Mouse (Mus musculus) heart, postnatal 0 days (tissue): ENCODE measurements around the gene Prkar2b. TPM values are rescaled to one million over a fixed set of nuclear protein-coding genes. Genes with fewer than 3 reads are reported as not detected.
A peak's percentile ranks its signal among the peaks of the same experiment; 100 is the strongest.

Source experiments
- ATAC-seq: fragments of 200-750 bp; cut with Nextera tagmentation; 2 replicates; pipeline ENCODE4 v1.8.0; 2017; ENCODE audit warnings: low read depth, moderate number of reproducible peaks, moderate library complexity; ENCODE audit not compliant: insufficient read depth
- DNase-seq: peaks from one replicate; pipeline ENCODE4 v3.0.0-alpha.2; 2016; ENCODE audit warnings: low spot score
- H3K27ac ChIP-seq: fragments of 300-500 bp; sonication (generic); 2 replicates; pipeline ENCODE4 v1.5.1; 2014; ENCODE audit warnings: low read depth, mild to moderate bottlenecking
- H3K27me3 ChIP-seq: fragments of 300-500 bp; sonication (generic); 2 replicates; pipeline ENCODE4 v1.6.1; 2014; ENCODE audit warnings: low read length, mixed read lengths; ENCODE audit not compliant: control insufficient read depth, insufficient read depth
- H3K36me3 ChIP-seq: fragments of 300-500 bp; sonication (generic); replicated peaks from 2 replicates; pipeline ENCODE4 v1.6.1; 2014; ENCODE audit warnings: low read length, mixed read lengths; ENCODE audit not compliant: control insufficient read depth, insufficient read depth
- H3K4me1 ChIP-seq: fragments of 300-500 bp; sonication (generic); 2 replicates; pipeline ENCODE4 v1.6.1; 2014; ENCODE audit warnings: antibody characterized with exemption; ENCODE audit not compliant: control insufficient read depth, insufficient read depth
- H3K4me2 ChIP-seq: fragments of 300-500 bp; sonication (generic); 2 replicates; pipeline ENCODE4 v1.6.1; 2014; ENCODE audit warnings: low read depth, mild to moderate bottlenecking, low read length, moderate library complexity
- H3K4me3 ChIP-seq: fragments of 300-500 bp; sonication (generic); 2 replicates; pipeline ENCODE4 v1.5.1; 2014; ENCODE audit warnings: low read depth, low read length
- H3K9ac ChIP-seq: fragments of 300-500 bp; sonication (generic); replicated peaks from 2 replicates; pipeline ENCODE4 v1.6.1; 2014; ENCODE audit warnings: low read depth, low read length, mixed read lengths
- H3K9me3 ChIP-seq: fragments of 300-500 bp; sonication (generic); replicated peaks from 2 replicates; pipeline ENCODE4 v1.6.1; 2016; ENCODE audit warnings: low read length; ENCODE audit not compliant: control insufficient read depth
- CTCF ChIP-seq: IDR thresholded peaks from 2 replicates; pipeline ENCODE4 v1.5.1; 2016; ENCODE audit warnings: antibody characterized with exemption, control low read depth, low read depth
- EP300 ChIP-seq: IDR thresholded peaks from 2 replicates; pipeline ENCODE4 v1.6.1; 2016; ENCODE audit warnings: antibody characterized with exemption, low read depth
- WGBS: fragments of 180-500 bp; shearing (Covaris S2); extraction: QIAGEN DNeasy Blood & Tissue Kit; methylation state at CpG from one replicate; pipeline ENCODE4 v1.1.7; 2014; 5-methylcytosine and 5-hydroxymethylcytosine counted together
- polyA plus RNA-seq: library from polyadenylated mRNA; unstranded; fragments of >200 nt; fragmentation: Nextera tagmentation; extraction: Ambion mirVana; gene quantifications from 2 replicates; pipeline ENCODE4 v1.2.1, GENCODE M21; 2015
- total RNA-seq: library from RNA; depleted of rRNA; stranded (reverse); fragments of >200 nt; gene quantifications from 2 replicates; pipeline ENCODE4 v1.2.3, GENCODE M21; 2014; ENCODE audit warnings: low replicate concordance; rRNA removed

The Prkar2b gene
- total and polyA plus RNA-seq, 2 experiments from 2014 or later: 2.6 TPM; not detected in 1

- Histone ChIP-seq H3K27me3 (no peaks in the 10 kb centered on the region), H3K4me1 (peaks cover 6% of the 10 kb centered on the region; the same call in 1 of the 2 replicates), H3K4me2 (no peak overlapping the region), H3K27ac (peak overlapping the region; percentile 91), H3K4me3 (no peak overlapping the region), H3K36me3 (no peaks in the 10 kb centered on the region; the same call in 1 of the 2 replicates), H3K9me3 (no peaks in the 10 kb centered on the region), H3K9ac (no peak overlapping the region)
- ATAC-seq (peak; percentile 18; the same call in 1 of the 2 replicates), DNase-seq (no peak)
- WGBS: 80% methylated on average over 5 of the region's 5 CpGs
- no peak for TF ChIP-seq CTCF
- no peak for TF ChIP-seq EP300
These were observed 144.4 kb downstream of the Prkar2b start for GRCm38 (mm10) chr12:31916691-31917090.

DNA sequence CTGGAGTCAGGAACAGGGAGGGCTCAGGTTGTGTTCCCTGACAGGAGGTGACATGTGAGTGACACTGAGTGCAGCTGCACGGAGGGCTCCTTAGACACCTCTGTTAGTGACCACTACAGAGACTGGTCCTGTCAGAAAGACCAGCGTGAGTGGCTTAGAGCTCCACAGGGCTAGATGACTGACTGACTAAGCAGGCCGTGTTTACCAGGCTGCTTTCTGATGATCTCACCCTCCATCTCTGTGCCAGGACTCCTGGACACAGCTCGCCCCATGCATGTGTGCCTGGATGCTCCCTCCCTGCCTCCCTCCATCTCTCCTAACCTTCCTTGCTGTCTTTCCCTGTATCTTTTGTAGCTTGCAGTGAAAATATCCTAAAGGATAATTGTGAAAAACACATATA lies 147.5 kb downstream of the Prkar2b start:
- Histone ChIP-seq H3K36me3 (no peaks in the 10 kb centered on the region), H3K9ac (no peak overlapping the region), H3K4me2 (no peak overlapping the region), H3K27me3 (no peaks in the 10 kb centered on the region), H3K27ac (peak overlapping the region; percentile 34; the same call in 1 of the 2 replicates), H3K4me1 (peaks cover 6% of the 10 kb centered on the region; the same call in 1 of the 2 replicates), H3K9me3 (no peaks in the 10 kb centered on the region), H3K4me3 (no peak overlapping the region)
- TF ChIP-seq CTCF (no peak), EP300 (no peak)
- peak; percentile 24 for DNase-seq
- peak; percentile 51 for ATAC-seq
- WGBS: 25% methylated on average over 4 of the region's 4 CpGs

DNA sequence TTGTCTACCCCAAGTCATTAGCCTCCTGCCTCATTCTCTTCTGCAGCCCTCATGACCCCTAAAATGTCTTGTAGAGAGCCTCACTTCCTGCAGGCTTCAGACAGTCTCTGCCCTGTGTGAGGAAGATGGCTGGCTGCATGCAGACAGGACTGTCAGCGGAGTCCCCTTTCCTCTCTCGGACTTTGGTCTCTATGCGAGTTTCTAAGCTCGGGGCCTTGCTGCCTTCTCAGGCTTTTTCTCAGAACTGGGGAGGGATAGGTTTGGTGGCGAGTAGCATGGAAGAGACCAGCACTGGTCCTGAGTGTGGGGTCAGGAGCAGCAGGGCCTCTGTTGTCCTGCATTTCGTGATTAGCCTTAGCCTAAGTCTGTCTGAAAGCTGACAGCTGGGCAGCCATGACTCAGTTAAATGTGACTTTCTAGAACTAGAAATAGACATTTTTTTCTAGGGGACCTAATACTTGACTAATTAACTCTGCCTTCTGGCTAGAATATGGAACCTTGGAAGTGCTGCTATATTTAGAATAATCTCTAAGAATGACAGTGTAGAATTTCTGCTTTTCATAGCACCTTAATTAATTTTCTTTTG lies 148.0 kb downstream of the Prkar2b start:
- 79% methylated on average over 6 of the region's 6 CpGs for WGBS
- Histone ChIP-seq H3K27me3 (no peaks in the 10 kb centered on the region), H3K9me3 (no peaks in the 10 kb centered on the region), H3K4me3 (no peak overlapping the region), H3K36me3 (no peaks in the 10 kb centered on the region), H3K9ac (no peak overlapping the region), H3K27ac (0 out of 2 replicates have a peak overlapping the region, but pooled peaks have one; percentile 34), H3K4me2 (no peak overlapping the region), H3K4me1 (peaks cover 6% of the 10 kb centered on the region; the same call in 1 of the 2 replicates)
- no peak for ATAC-seq
- TF ChIP-seq CTCF (no peak), EP300 (no peak)
- no peak for DNase-seq

Other genes starting within 250 kb of the Prkar2b start
- 153 and 187 TPM in 2 replicates for gene Hbp1, start 110.8 kb downstream of the Prkar2b start, total RNA-seq
- 97.9 and 127 TPM in 2 replicates for gene Hbp1, start 110.8 kb downstream of the Prkar2b start, polyA plus RNA-seq
- gene Pik3cg, start 147.4 kb upstream of the Prkar2b start, total RNA-seq: 0.61 and 2.1 TPM in 2 replicates
- 0.57 and 0.66 TPM in 2 replicates for gene Pik3cg, start 147.4 kb upstream of the Prkar2b start, polyA plus RNA-seq